Mouse (Mus musculus) liver, embryonic 14.5 days (tissue): Measurements from ENCODE around the gene Magt1.
"Not testable (repeated sequence)": the region's sequence is repeated elsewhere in the genome, so short reads cannot be mapped to it uniquely, and the experiment has no call there.

ENCODE experiments used
- CTCF ChIP-seq: IDR thresholded peaks from 2 replicates; pipeline ENCODE4 v1.5.1; 2016; ENCODE audit warnings: antibody characterized with exemption, low read depth, control low read depth
- EP300 ChIP-seq: IDR thresholded peaks from 2 replicates; pipeline ENCODE4 v1.6.1; 2016; ENCODE audit warnings: antibody characterized with exemption, low read depth

- TF ChIP-seq EP300, CTCF: not testable (repeated sequence)
These were observed 88.7 kb downstream of the Magt1 start for GRCm38 (mm10) chrX:105922986-105923385.
